Mouse (Mus musculus): ENCODE data around the gene Krtap10-10. TPM values are rescaled to one million over a fixed set of nuclear protein-coding genes. Genes with fewer than 3 reads are reported as not detected.

The Krtap10-10 gene
- polyA plus RNA-seq, 1 experiment, result not detected

GRCm38 (mm10) chr10:77864067-77864761 lies 28.5 kb downstream of the Krtap10-10 start:
- H3K4me3 ChIP-seq (replicated peaks), result peak overlapping the region; percentile 87
- H3K9me3 ChIP-seq, result no peaks in the 10 kb centered on the region
- no peaks in the 10 kb centered on the region for H3K36me3 ChIP-seq (replicated peaks; ENCODE audit: low read length)
- peaks cover 10% of the 10 kb centered on the region for H3K4me1 ChIP-seq
- TF ChIP-seq GATA1 (IDR thresholded peaks at IDR 0.05; ENCODE audit: borderline replicate concordance, low read length), result no peak
- H3K27me3 ChIP-seq (replicated peaks), result peaks cover 36% of the 10 kb centered on the region

- no peak for TF ChIP-seq GATA1 (IDR thresholded peaks at IDR 0.05; ENCODE audit: borderline replicate concordance, low read length)
- TF ChIP-seq FLI1 (IDR thresholded peaks at IDR 0.05; ENCODE audit: low read length), result no peak
- H3K4me3 ChIP-seq (replicated peaks), result peak overlapping the region; percentile 87
- H3K36me3 ChIP-seq (replicated peaks; ENCODE audit: low read length), result no peaks in the 10 kb centered on the region
- H3K27me3 ChIP-seq (replicated peaks), result peaks cover 39% of the 10 kb centered on the region
- no peaks in the 10 kb centered on the region for H3K9me3 ChIP-seq
- H3K4me1 ChIP-seq, result peaks cover 10% of the 10 kb centered on the region
These were observed 29.0 kb downstream of the Krtap10-10 start for GRCm38 (mm10) chr10:77864762-77865143.

- H3K27me3 ChIP-seq (replicated peaks), result peaks cover 29% of the 10 kb centered on the region
These were observed 31.8 kb downstream of the Krtap10-10 start for GRCm38 (mm10) chr10:77867546-77867945.

GRCm38 (mm10) chr10:77869651-77870050 lies 33.9 kb downstream of the Krtap10-10 start:
- peaks cover 10% of the 10 kb centered on the region for H3K9me3 ChIP-seq
- peaks cover 4% of the 10 kb centered on the region for H3K4me1 ChIP-seq
- no peaks in the 10 kb centered on the region for H3K36me3 ChIP-seq (replicated peaks; ENCODE audit: low read length)
- H3K4me3 ChIP-seq (replicated peaks), result no peak overlapping the region
- H3K27me3 ChIP-seq (replicated peaks), result peaks cover 18% of the 10 kb centered on the region
- TF ChIP-seq GATA1 (IDR thresholded peaks at IDR 0.05; ENCODE audit: borderline replicate concordance, low read length), result no peak
- no peak for TF ChIP-seq FLI1 (IDR thresholded peaks at IDR 0.05; ENCODE audit: low read length)

More at GRCm38 (mm10) chr10:77867546-77867945, 31.8 kb downstream of the Krtap10-10 start:
- peaks cover 10% of the 10 kb centered on the region for H3K4me1 ChIP-seq
- no peaks in the 10 kb centered on the region for H3K36me3 ChIP-seq (replicated peaks; ENCODE audit: low read length)
- peaks cover 10% of the 10 kb centered on the region for H3K9me3 ChIP-seq
- no peak overlapping the region for H3K4me3 ChIP-seq (replicated peaks)
- TF ChIP-seq GATA1 (IDR thresholded peaks at IDR 0.05; ENCODE audit: borderline replicate concordance, low read length) (no peak), FLI1 (IDR thresholded peaks at IDR 0.05; ENCODE audit: low read length) (no peak)

GRCm38 (mm10) chr10:77878985-77879384 lies 43.2 kb downstream of the Krtap10-10 start:
- peaks cover 29% of the 10 kb centered on the region for H3K27me3 ChIP-seq (replicated peaks)
- no peak for TF ChIP-seq FLI1 (IDR thresholded peaks at IDR 0.05; ENCODE audit: low read length)
- no peak for TF ChIP-seq GATA1 (IDR thresholded peaks at IDR 0.05; ENCODE audit: borderline replicate concordance, low read length)
- peaks cover 8% of the 10 kb centered on the region for H3K9me3 ChIP-seq
- H3K4me3 ChIP-seq (replicated peaks), result no peak overlapping the region
- peaks cover 4% of the 10 kb centered on the region; the same call in 1 of the 2 replicates for H3K4me1 ChIP-seq
- H3K36me3 ChIP-seq (replicated peaks; ENCODE audit: low read length), result no peaks in the 10 kb centered on the region

GRCm38 (mm10) chr10:77880305-77880704 lies 44.6 kb downstream of the Krtap10-10 start:
- H3K27me3 ChIP-seq (replicated peaks), result peaks cover 28% of the 10 kb centered on the region
- TF ChIP-seq GATA1 (IDR thresholded peaks at IDR 0.05; ENCODE audit: borderline replicate concordance, low read length), result no peak
- no peak for TF ChIP-seq FLI1 (IDR thresholded peaks at IDR 0.05; ENCODE audit: low read length)
- H3K36me3 ChIP-seq (replicated peaks; ENCODE audit: low read length), result no peaks in the 10 kb centered on the region

GRCm38 (mm10) chr10:77882553-77882952 lies 46.8 kb downstream of the Krtap10-10 start:
- Histone ChIP-seq H3K36me3 (replicated peaks; ENCODE audit: low read length) (no peaks in the 10 kb centered on the region), H3K27me3 (replicated peaks) (peaks cover 33% of the 10 kb centered on the region), H3K9me3 (peaks cover 8% of the 10 kb centered on the region), H3K4me3 (replicated peaks) (no peak overlapping the region), H3K4me1 (peaks cover 4% of the 10 kb centered on the region; the same call in 1 of the 2 replicates)
- TF ChIP-seq FLI1 (IDR thresholded peaks at IDR 0.05; ENCODE audit: low read length) (no peak), GATA1 (IDR thresholded peaks at IDR 0.05; ENCODE audit: borderline replicate concordance, low read length) (no peak)

More at GRCm38 (mm10) chr10:77880305-77880704, 44.6 kb downstream of the Krtap10-10 start:
- Histone ChIP-seq H3K9me3 (peaks cover 8% of the 10 kb centered on the region), H3K4me1 (peaks cover 4% of the 10 kb centered on the region; the same call in 1 of the 2 replicates), H3K4me3 (replicated peaks) (no peak overlapping the region)

- peaks cover 26% of the 10 kb centered on the region for H3K27me3 ChIP-seq (replicated peaks)
- TF ChIP-seq GATA1 (IDR thresholded peaks at IDR 0.05; ENCODE audit: borderline replicate concordance, low read length) (no peak), FLI1 (IDR thresholded peaks at IDR 0.05; ENCODE audit: low read length) (no peak)
- no peaks in the 10 kb centered on the region for H3K4me1 ChIP-seq
- no peak overlapping the region for H3K4me3 ChIP-seq (replicated peaks)
- no peaks in the 10 kb centered on the region for H3K36me3 ChIP-seq (replicated peaks; ENCODE audit: low read length)
- peaks cover 19% of the 10 kb centered on the region for H3K9me3 ChIP-seq
These were observed 50.4 kb downstream of the Krtap10-10 start for GRCm38 (mm10) chr10:77886007-77886747.

Other genes starting within 250 kb of the Krtap10-10 start
- gene Sumo3, start 229.8 kb upstream of the Krtap10-10 start, polyA plus RNA-seq (2012; ENCODE audit: insufficient read depth, low replicate concordance), result 11.6 and 90.7 TPM in 2 replicates
- gene Gm49325, start 229.8 kb upstream of the Krtap10-10 start, polyA plus RNA-seq (2012; ENCODE audit: insufficient read depth, low replicate concordance), result 9.0 and 23.2 TPM in 2 replicates
- gene Ube2g2, start 213.7 kb upstream of the Krtap10-10 start, polyA plus RNA-seq (2012; ENCODE audit: insufficient read depth, low replicate concordance), result 14.2 and 28.4 TPM in 2 replicates
- 1.0 and 1.3 TPM in 2 replicates for gene Tspear, start 149.4 kb upstream of the Krtap10-10 start, polyA plus RNA-seq (2012; ENCODE audit: insufficient read depth, low replicate concordance)
- gene Gm19402, start 145.2 kb upstream of the Krtap10-10 start, polyA plus RNA-seq (2012; ENCODE audit: insufficient read depth, low replicate concordance), result not detected in 2 replicates
- not detected in 2 replicates for gene Gm9508, start 138.7 kb upstream of the Krtap10-10 start, polyA plus RNA-seq (2012; ENCODE audit: insufficient read depth, low replicate concordance)
- gene Gm10272, start 129.3 kb upstream of the Krtap10-10 start, polyA plus RNA-seq (2012; ENCODE audit: insufficient read depth, low replicate concordance), result not detected in 2 replicates
- gene Gm10024, start 124.5 kb upstream of the Krtap10-10 start, polyA plus RNA-seq (2012; ENCODE audit: insufficient read depth, low replicate concordance), result not detected in 2 replicates
- not detected in 2 replicates for gene Gm10142, start 120.1 kb upstream of the Krtap10-10 start, polyA plus RNA-seq (2012; ENCODE audit: insufficient read depth, low replicate concordance)
- not detected in 2 replicates for gene Krtap12-1, start 115.3 kb upstream of the Krtap10-10 start, polyA plus RNA-seq (2012; ENCODE audit: insufficient read depth, low replicate concordance)
- gene Gm10100, start 109.5 kb upstream of the Krtap10-10 start, polyA plus RNA-seq (2012; ENCODE audit: insufficient read depth, low replicate concordance), result not detected in 2 replicates
- gene Gm18596, start 93.3 kb upstream of the Krtap10-10 start, polyA plus RNA-seq (2012; ENCODE audit: insufficient read depth, low replicate concordance), result not detected in 2 replicates
- gene Gm9736, start 84.6 kb upstream of the Krtap10-10 start, polyA plus RNA-seq (2012; ENCODE audit: insufficient read depth, low replicate concordance), result not detected in 2 replicates
- not detected in 2 replicates for gene Gm3233, start 76.3 kb upstream of the Krtap10-10 start, polyA plus RNA-seq (2012; ENCODE audit: insufficient read depth, low replicate concordance)
- gene Gm3238, start 64.6 kb upstream of the Krtap10-10 start, polyA plus RNA-seq (2012; ENCODE audit: insufficient read depth, low replicate concordance), result not detected in 2 replicates
- not detected in 2 replicates for gene Gm7138, start 59.0 kb upstream of the Krtap10-10 start, polyA plus RNA-seq (2012; ENCODE audit: insufficient read depth, low replicate concordance)
- gene Gm3250, start 53.4 kb upstream of the Krtap10-10 start, polyA plus RNA-seq (2012; ENCODE audit: insufficient read depth, low replicate concordance), result not detected in 2 replicates
- gene Gm7137, start 47.7 kb upstream of the Krtap10-10 start, polyA plus RNA-seq (2012; ENCODE audit: insufficient read depth, low replicate concordance), result not detected in 2 replicates
- not detected in 2 replicates for gene Gm9639, start 40.9 kb upstream of the Krtap10-10 start, polyA plus RNA-seq (2012; ENCODE audit: insufficient read depth, low replicate concordance)
- not detected in 2 replicates for gene Gm19668, start 36.8 kb upstream of the Krtap10-10 start, polyA plus RNA-seq (2012; ENCODE audit: insufficient read depth, low replicate concordance)
- gene Gm9507, start 24.1 kb upstream of the Krtap10-10 start, polyA plus RNA-seq (2012; ENCODE audit: insufficient read depth, low replicate concordance), result not detected in 2 replicates
- not detected in 2 replicates for gene Gm2696, start 21.3 kb upstream of the Krtap10-10 start, polyA plus RNA-seq (2012; ENCODE audit: insufficient read depth, low replicate concordance)
- not detected in 2 replicates for gene Krtap10-4, start 8.9 kb upstream of the Krtap10-10 start, polyA plus RNA-seq (2012; ENCODE audit: insufficient read depth, low replicate concordance)
- gene Gm36176, start 10.9 kb downstream of the Krtap10-10 start, polyA plus RNA-seq (2012; ENCODE audit: insufficient read depth, low replicate concordance), result not detected in 2 replicates
- not detected in 2 replicates for gene Gm10318, start 16.9 kb downstream of the Krtap10-10 start, polyA plus RNA-seq (2012; ENCODE audit: insufficient read depth, low replicate concordance)
- not detected in 2 replicates for gene Gm3285, start 26.0 kb downstream of the Krtap10-10 start, polyA plus RNA-seq (2012; ENCODE audit: insufficient read depth, low replicate concordance)
- gene Lrrc3, start 66.6 kb downstream of the Krtap10-10 start, polyA plus RNA-seq (2012; ENCODE audit: insufficient read depth, low replicate concordance), result 0.03 TPM in 1 of 2 replicates, not detected in the other
- gene Trpm2, start 134.6 kb downstream of the Krtap10-10 start, polyA plus RNA-seq (2012; ENCODE audit: insufficient read depth, low replicate concordance), result 2.7 TPM in 1 of 2 replicates, not detected in the other
- 10.0 and 22.2 TPM in 2 replicates for gene 1810043G02Rik, start 142.6 kb downstream of the Krtap10-10 start, polyA plus RNA-seq (2012; ENCODE audit: insufficient read depth, low replicate concordance)
- 333 and 674 TPM in 2 replicates for gene Pfkl, start 174.1 kb downstream of the Krtap10-10 start, polyA plus RNA-seq (2012; ENCODE audit: insufficient read depth, low replicate concordance)
- not detected in 2 replicates for gene Dnmt3l, start 206.0 kb downstream of the Krtap10-10 start, polyA plus RNA-seq (2012; ENCODE audit: insufficient read depth, low replicate concordance)
- not detected in 2 replicates for gene Aire, start 207.7 kb downstream of the Krtap10-10 start, polyA plus RNA-seq (2012; ENCODE audit: insufficient read depth, low replicate concordance)
- 0.74 and 1.4 TPM in 2 replicates for gene Icosl, start 233.4 kb downstream of the Krtap10-10 start, polyA plus RNA-seq (2012; ENCODE audit: insufficient read depth, low replicate concordance)

Data from megakaryocyte, embryonic 14.5 days (primary cell).